Mouse (Mus musculus): Measurements from ENCODE around the gene Gm16253. TPM values are rescaled to one million over a fixed set of nuclear protein-coding genes. Genes with fewer than 3 reads are reported as not detected.

Gm16253 gene
- polyA plus RNA-seq, 1 experiment from 2014 or later, result 2.0 TPM

GRCm38 (mm10) chr3:96593790-96594560 lies 17.2 kb downstream of the Gm16253 start, which contains the start of gene Polr3gl:
Gene Polr3gl (minus strand): TSS chr3:96594181.
- H3K4me3 ChIP-seq (replicated peaks), result peak within 1 kb of the TSS; percentile 62
- H3K27me3 ChIP-seq, result peaks cover 12% of the 10 kb centered on the region
- H3K4me2 ChIP-seq (replicated peaks), result peak within 1 kb of the TSS; percentile 71
- under 1% methylated on average over 38 of the region's 38 CpGs for WGBS
- H3K9ac ChIP-seq, result peak within 1 kb of the TSS; percentile 44
- H3K27ac ChIP-seq (replicated peaks), result peak within 1 kb of the TSS; percentile 89
- H3K36me3 ChIP-seq, result 0 out of 2 replicates have a peak, but pooled peaks cover 2% of the 10 kb centered on the region
- ATAC-seq (ENCODE audit: insufficient number of reproducible peaks, low FRiP score, low TSS enrichment, low read depth), result peak; percentile 87
- H3K9me3 ChIP-seq (replicated peaks), result no peaks in the 10 kb centered on the region
- H3K4me1 ChIP-seq, result peaks cover 37% of the 10 kb centered on the region

GRCm38 (mm10) chr3:96594851-96595250 lies 18.1 kb downstream of the Gm16253 start:
- Histone ChIP-seq H3K4me1 (peaks cover 40% of the 10 kb centered on the region), H3K4me2 (replicated peaks) (no peak overlapping the region), H3K27ac (replicated peaks) (no peak overlapping the region), H3K9ac (no peak overlapping the region), H3K9me3 (replicated peaks) (no peaks in the 10 kb centered on the region), H3K27me3 (peaks cover 12% of the 10 kb centered on the region), H3K4me3 (replicated peaks) (no peak overlapping the region), H3K36me3 (0 out of 2 replicates have a peak, but pooled peaks cover 2% of the 10 kb centered on the region)
- 83% methylated on average over 5 of the region's 5 CpGs for WGBS
- no peak for ATAC-seq (ENCODE audit: insufficient number of reproducible peaks, low FRiP score, low TSS enrichment, low read depth)

GRCm38 (mm10) chr3:96595661-96596060 lies 18.9 kb downstream of the Gm16253 start:
- 23% methylated on average over 6 of the region's 6 CpGs for WGBS
- Histone ChIP-seq H3K27me3 (peaks cover 12% of the 10 kb centered on the region), H3K4me2 (replicated peaks) (peak overlapping the region; percentile 92; the same call in 1 of the 2 replicates), H3K9me3 (replicated peaks) (no peaks in the 10 kb centered on the region), H3K4me3 (replicated peaks) (no peak overlapping the region; the same call in 1 of the 2 replicates), H3K9ac (no peak overlapping the region), H3K36me3 (no peaks in the 10 kb centered on the region), H3K27ac (replicated peaks) (no peak overlapping the region), H3K4me1 (peaks cover 48% of the 10 kb centered on the region)
- ATAC-seq (ENCODE audit: insufficient number of reproducible peaks, low FRiP score, low TSS enrichment, low read depth), result no peak

- WGBS, result 2% methylated on average over 17 of the region's 23 CpGs
- peak within 1 kb of the TSS; percentile 92 for H3K4me2 ChIP-seq (replicated peaks)
- ATAC-seq (ENCODE audit: insufficient number of reproducible peaks, low FRiP score, low TSS enrichment, low read depth), result no peak
- H3K36me3 ChIP-seq, result no peaks in the 10 kb centered on the region
- H3K27me3 ChIP-seq, result peaks cover 12% of the 10 kb centered on the region
- H3K9ac ChIP-seq, result peak within 1 kb of the TSS; percentile 35
- H3K9me3 ChIP-seq (replicated peaks), result no peaks in the 10 kb centered on the region
- H3K27ac ChIP-seq (replicated peaks), result peak within 1 kb of the TSS; percentile 58
- peaks cover 49% of the 10 kb centered on the region for H3K4me1 ChIP-seq
- peak within 1 kb of the TSS; percentile 48 for H3K4me3 ChIP-seq (replicated peaks)
Measured at GRCm38 (mm10) chr3:96596228-96596707, 19.5 kb downstream of the Gm16253 start, which contains the start of gene Ankrd34a. Gene Ankrd34a (plus strand): TSS chr3:96596636.

GRCm38 (mm10) chr3:96596855-96597254 lies 20.1 kb downstream of the Gm16253 start:
- 1% methylated on average over 10 of the region's 12 CpGs for WGBS
- Histone ChIP-seq H3K9ac (peak overlapping the region; percentile 35), H3K4me3 (replicated peaks) (peak overlapping the region; percentile 48), H3K27ac (replicated peaks) (peak overlapping the region; percentile 58; the same call in 1 of the 2 replicates), H3K9me3 (replicated peaks) (no peaks in the 10 kb centered on the region), H3K27me3 (peaks cover 12% of the 10 kb centered on the region), H3K4me1 (peaks cover 49% of the 10 kb centered on the region), H3K36me3 (no peaks in the 10 kb centered on the region), H3K4me2 (replicated peaks) (peak overlapping the region; percentile 92)
- no peak for ATAC-seq (ENCODE audit: insufficient number of reproducible peaks, low FRiP score, low TSS enrichment, low read depth)

- H3K27me3 ChIP-seq, result peaks cover 12% of the 10 kb centered on the region
- H3K4me2 ChIP-seq (replicated peaks), result peak overlapping the region; percentile 92
- under 1% methylated on average over 40 of the region's 40 CpGs for WGBS
- H3K9ac ChIP-seq, result peak overlapping the region; percentile 35
- no peaks in the 10 kb centered on the region for H3K36me3 ChIP-seq
- H3K4me1 ChIP-seq, result peaks cover 49% of the 10 kb centered on the region
- peak overlapping the region; percentile 58 for H3K27ac ChIP-seq (replicated peaks)
- H3K4me3 ChIP-seq (replicated peaks), result peak overlapping the region; percentile 48
- no peak for ATAC-seq (ENCODE audit: insufficient number of reproducible peaks, low FRiP score, low TSS enrichment, low read depth)
- H3K9me3 ChIP-seq (replicated peaks), result no peaks in the 10 kb centered on the region
Measured at GRCm38 (mm10) chr3:96597435-96597891, 20.7 kb downstream of the Gm16253 start.

- H3K27me3 ChIP-seq, result peaks cover 12% of the 10 kb centered on the region
- H3K9me3 ChIP-seq (replicated peaks), result no peaks in the 10 kb centered on the region
- WGBS, result 1% methylated on average over 52 of the region's 54 CpGs
- peak overlapping the region; percentile 58 for H3K27ac ChIP-seq (replicated peaks)
- ATAC-seq (ENCODE audit: insufficient number of reproducible peaks, low FRiP score, low TSS enrichment, low read depth), result no peak
- H3K4me2 ChIP-seq (replicated peaks), result peak overlapping the region; percentile 92
- H3K4me1 ChIP-seq, result peaks cover 54% of the 10 kb centered on the region
- no peaks in the 10 kb centered on the region for H3K36me3 ChIP-seq
- H3K9ac ChIP-seq, result peak overlapping the region; percentile 35
- peak overlapping the region; percentile 48 for H3K4me3 ChIP-seq (replicated peaks)
Measured at GRCm38 (mm10) chr3:96598156-96599068, 21.6 kb downstream of the Gm16253 start.

- no peaks in the 10 kb centered on the region for H3K9me3 ChIP-seq (replicated peaks)
- H3K27ac ChIP-seq (replicated peaks), result no peak overlapping the region
- H3K4me2 ChIP-seq (replicated peaks), result peak overlapping the region; percentile 92
- 0 out of 2 replicates have a peak, but pooled peaks cover 3% of the 10 kb centered on the region for H3K36me3 ChIP-seq
- H3K4me3 ChIP-seq (replicated peaks), result peak overlapping the region; percentile 48; the same call in 1 of the 2 replicates
- H3K9ac ChIP-seq, result no peak overlapping the region
- H3K4me1 ChIP-seq, result peaks cover 60% of the 10 kb centered on the region
- no peak for ATAC-seq (ENCODE audit: insufficient number of reproducible peaks, low FRiP score, low TSS enrichment, low read depth)
- peaks cover 12% of the 10 kb centered on the region for H3K27me3 ChIP-seq
- WGBS, result 58% methylated on average over 8 of the region's 8 CpGs
Measured at GRCm38 (mm10) chr3:96599069-96599393, 22.2 kb downstream of the Gm16253 start.

GRCm38 (mm10) chr3:96599411-96599810 lies 22.6 kb downstream of the Gm16253 start:
- no peak overlapping the region for H3K4me3 ChIP-seq (replicated peaks)
- ATAC-seq (ENCODE audit: insufficient number of reproducible peaks, low FRiP score, low TSS enrichment, low read depth), result no peak
- WGBS, result 78% methylated on average over 3 of the region's 3 CpGs
- no peaks in the 10 kb centered on the region for H3K9me3 ChIP-seq (replicated peaks)
- H3K36me3 ChIP-seq, result 0 out of 2 replicates have a peak, but pooled peaks cover 4% of the 10 kb centered on the region
- 0 out of 2 replicates have a peak overlapping the region, but pooled peaks have one; percentile 92 for H3K4me2 ChIP-seq (replicated peaks)
- peaks cover 12% of the 10 kb centered on the region for H3K27me3 ChIP-seq
- no peak overlapping the region for H3K27ac ChIP-seq (replicated peaks)
- peaks cover 64% of the 10 kb centered on the region for H3K4me1 ChIP-seq
- H3K9ac ChIP-seq, result no peak overlapping the region

- H3K27me3 ChIP-seq, result peaks cover 8% of the 10 kb centered on the region
- peak; percentile 95 for ATAC-seq (ENCODE audit: insufficient number of reproducible peaks, low FRiP score, low TSS enrichment, low read depth)
- H3K9ac ChIP-seq, result peak within 1 kb of the TSS; percentile 70
- peak within 1 kb of the TSS; percentile 75 for H3K4me3 ChIP-seq (replicated peaks)
- H3K4me2 ChIP-seq (replicated peaks), result peak within 1 kb of the TSS; percentile 55
- no peaks in the 10 kb centered on the region for H3K9me3 ChIP-seq (replicated peaks)
- WGBS, result under 1% methylated on average over 27 of the region's 27 CpGs
- peaks cover 66% of the 10 kb centered on the region for H3K4me1 ChIP-seq
- peak within 1 kb of the TSS; percentile 97 for H3K27ac ChIP-seq (replicated peaks)
- H3K36me3 ChIP-seq, result 0 out of 2 replicates have a peak, but pooled peaks cover 4% of the 10 kb centered on the region
Measured at GRCm38 (mm10) chr3:96600639-96601250, 24.0 kb downstream of the Gm16253 start, which contains the start of gene Lix1l. Gene Lix1l (plus strand): TSS chr3:96601149.
